Comparison of ENCODE assay signal across 8 mouse cellular contexts in genomic region chr19:10714682-10715475, GRCm38 (mm10). TPM values are rescaled to one million over a fixed set of nuclear protein-coding genes. Genes with fewer than 3 reads are reported as not detected.
DNase-seq lines count a peak whose midpoint lies in the region; ATAC-seq and TF ChIP-seq lines count a peak whose summit lies in the region.

No protein-coding gene starts in this region.

- H3K27me3 ChIP-seq in forebrain, embryonic 16.5 days (replicated peaks; ENCODE audit: control insufficient read depth, insufficient read depth, low read length), result no peaks in the 10 kb centered on the region
- H3K27me3 ChIP-seq in intestine, embryonic 16.5 days (replicated peaks; ENCODE audit: control insufficient read depth, insufficient read depth, low read length), result no peaks in the 10 kb centered on the region
- H3K27me3 ChIP-seq in limb, embryonic 12.5 days, result no peaks in the 10 kb centered on the region
- no peaks in the 10 kb centered on the region for H3K27me3 ChIP-seq in stomach, postnatal 0 days (ENCODE audit: control insufficient read depth, insufficient read depth, low read length)

- DNase-seq in ovary, postnatal 14 days (ENCODE audit: low spot score), result peak; percentile 68
- DNase-seq in ovary, adult 18-20 months (ENCODE audit: low spot score), result no peak
- peak; percentile 90 to 93 for DNase-seq in cerebellum, adult 18-20 months
- peak; percentile 13 to 66 for DNase-seq in natural killer cell, adult 2 months (ENCODE audit: low spot score in 2 of 2)
- peak; percentile 81 for DNase-seq in stomach, postnatal 0 days (ENCODE audit: low spot score)

- no peak for TF ChIP-seq EP300 in stomach, postnatal 0 days (optimal IDR thresholded peaks at IDR 0.05)

- WGBS in forebrain, embryonic 16.5 days, result 35% methylated on average over 4 of the region's 4 CpGs
- 46% methylated on average over 4 of the region's 4 CpGs for WGBS in intestine, embryonic 16.5 days
- 47% methylated on average over 4 of the region's 4 CpGs for WGBS in limb, embryonic 12.5 days
- WGBS in stomach, postnatal 0 days, result 24% methylated on average over 4 of the region's 4 CpGs

- peak overlapping the region; percentile 45 for H3K27ac ChIP-seq in forebrain, embryonic 16.5 days (ENCODE audit: low read length)
- no peak overlapping the region for H3K27ac ChIP-seq in intestine, embryonic 16.5 days (ENCODE audit: low read length)
- H3K27ac ChIP-seq in limb, embryonic 12.5 days, result peak overlapping the region; percentile 62
- H3K27ac ChIP-seq in stomach, postnatal 0 days (replicated peaks), result no peak overlapping the region

- no peak overlapping the region for H3K4me3 ChIP-seq in forebrain, embryonic 16.5 days (replicated peaks; ENCODE audit: low read length)
- no peak overlapping the region for H3K4me3 ChIP-seq in intestine, embryonic 16.5 days (ENCODE audit: low read length)
- no peak overlapping the region for H3K4me3 ChIP-seq in limb, embryonic 12.5 days (replicated peaks)
- H3K4me3 ChIP-seq in stomach, postnatal 0 days (ENCODE audit: low read depth, low read length), result no peak overlapping the region

- no peak overlapping the region for H3K4me2 ChIP-seq in forebrain, embryonic 16.5 days (ENCODE audit: low read length)
- H3K4me2 ChIP-seq in intestine, embryonic 16.5 days (ENCODE audit: low read depth, low read length), result no peak overlapping the region
- no peak overlapping the region for H3K4me2 ChIP-seq in limb, embryonic 12.5 days
- H3K4me2 ChIP-seq in stomach, postnatal 0 days (replicated peaks; ENCODE audit: low read depth), result no peak overlapping the region

- H3K36me3 ChIP-seq in forebrain, embryonic 16.5 days (ENCODE audit: control insufficient read depth, insufficient read depth), result peaks cover 12% of the 10 kb centered on the region
- H3K36me3 ChIP-seq in intestine, embryonic 16.5 days (ENCODE audit: control insufficient read depth, insufficient read depth, low read length), result peaks cover 7% of the 10 kb centered on the region
- peaks cover 43% of the 10 kb centered on the region for H3K36me3 ChIP-seq in limb, embryonic 12.5 days
- H3K36me3 ChIP-seq in stomach, postnatal 0 days (ENCODE audit: control insufficient read depth, insufficient read depth, low read length), result peaks cover 22% of the 10 kb centered on the region

- peak; percentile 90 for TF ChIP-seq CTCF in stomach, postnatal 0 days (IDR thresholded peaks at IDR 0.05; ENCODE audit: low read depth)

- H3K4me1 ChIP-seq in forebrain, embryonic 16.5 days (replicated peaks; ENCODE audit: control insufficient read depth, insufficient read depth, low read length), result peaks cover 11% of the 10 kb centered on the region
- H3K4me1 ChIP-seq in intestine, embryonic 16.5 days (ENCODE audit: control insufficient read depth, insufficient read depth, low read length), result peaks cover 3% of the 10 kb centered on the region
- H3K4me1 ChIP-seq in limb, embryonic 12.5 days (replicated peaks), result peaks cover 11% of the 10 kb centered on the region
- no peaks in the 10 kb centered on the region for H3K4me1 ChIP-seq in stomach, postnatal 0 days (replicated peaks; ENCODE audit: control insufficient read depth, insufficient read depth)

- ATAC-seq in forebrain, embryonic 16.5 days, result peak; percentile 54; the same call in 1 of the 2 replicates
- peak; percentile 37 for ATAC-seq in intestine, embryonic 16.5 days
- ATAC-seq in limb, embryonic 12.5 days (ENCODE audit: insufficient number of reproducible peaks, insufficient read depth, low FRiP score, low TSS enrichment, low read depth), result peak; percentile 26; the same call in 1 of the 2 replicates
- peak; percentile 41; the same call in 1 of the 2 replicates for ATAC-seq in stomach, postnatal 0 days (ENCODE audit: low FRiP score, low TSS enrichment)

- no peak overlapping the region for H3K9ac ChIP-seq in forebrain, embryonic 16.5 days (replicated peaks; ENCODE audit: low read depth, low read length)
- no peak overlapping the region for H3K9ac ChIP-seq in intestine, embryonic 16.5 days (ENCODE audit: low read depth, low read length)
- no peak overlapping the region; the same call in 1 of the 2 replicates for H3K9ac ChIP-seq in limb, embryonic 12.5 days (replicated peaks)
- H3K9ac ChIP-seq in stomach, postnatal 0 days (ENCODE audit: low read length), result no peak overlapping the region

- no peaks in the 10 kb centered on the region for H3K9me3 ChIP-seq in forebrain, embryonic 16.5 days (ENCODE audit: control insufficient read depth, low read length)
- no peaks in the 10 kb centered on the region for H3K9me3 ChIP-seq in intestine, embryonic 16.5 days (ENCODE audit: control insufficient read depth, low read length)
- H3K9me3 ChIP-seq in limb, embryonic 12.5 days, result no peaks in the 10 kb centered on the region
- no peaks in the 10 kb centered on the region for H3K9me3 ChIP-seq in stomach, postnatal 0 days (ENCODE audit: control insufficient read depth, low read length)

RNA-seq across cellular contexts. Expression of gene Cd5, which starts 23.9 kb away (rescaled TPM):
- 0.06 and 0.10 TPM in 2 replicates for polyA plus RNA-seq in forebrain, embryonic 16.5 days (2015; fragmentation: Nextera tagmentation; extraction: Ambion mirVana)
- 0.17 TPM in 1 of 2 replicates, not detected in the other for polyA plus RNA-seq in intestine, embryonic 16.5 days (2015; fragmentation: Nextera tagmentation; extraction: Ambion mirVana)
- 0.10 and 0.18 TPM in 2 replicates for polyA plus RNA-seq in limb, embryonic 12.5 days (2016; fragmentation: Nextera tagmentation; extraction: Ambion mirVana)
- 1.6 and 1.8 TPM in 2 replicates for polyA plus RNA-seq in stomach, postnatal 0 days (2015; fragmentation: Nextera tagmentation; extraction: Ambion mirVana)

RNA-seq across cellular contexts. Expression of gene Vps37c, which starts 26.3 kb away (rescaled TPM):
- 38.3 and 40.5 TPM in 2 replicates for polyA plus RNA-seq in forebrain, embryonic 16.5 days (2015; fragmentation: Nextera tagmentation; extraction: Ambion mirVana)
- 36.2 and 37.6 TPM in 2 replicates for polyA plus RNA-seq in intestine, embryonic 16.5 days (2015; fragmentation: Nextera tagmentation; extraction: Ambion mirVana)
- 27.6 and 33.4 TPM in 2 replicates for polyA plus RNA-seq in limb, embryonic 12.5 days (2016; fragmentation: Nextera tagmentation; extraction: Ambion mirVana)
- polyA plus RNA-seq in stomach, postnatal 0 days (2015; fragmentation: Nextera tagmentation; extraction: Ambion mirVana), result 48.6 and 57.3 TPM in 2 replicates

RNA-seq across cellular contexts. Expression of gene Pga5, which starts 37.0 kb away (rescaled TPM):
- polyA plus RNA-seq in forebrain, embryonic 16.5 days (2015; fragmentation: Nextera tagmentation; extraction: Ambion mirVana), result not detected in 2 replicates
- polyA plus RNA-seq in intestine, embryonic 16.5 days (2015; fragmentation: Nextera tagmentation; extraction: Ambion mirVana), result 0.71 and 0.78 TPM in 2 replicates
- not detected in 2 replicates for polyA plus RNA-seq in limb, embryonic 12.5 days (2016; fragmentation: Nextera tagmentation; extraction: Ambion mirVana)
- polyA plus RNA-seq in stomach, postnatal 0 days (2015; fragmentation: Nextera tagmentation; extraction: Ambion mirVana), result 22,358 and 23,362 TPM in 2 replicates

Comparison
In these comparisons a context has a peak if more than half of its experiments do, and no peak if none do; other contexts are left out.
1. H3K27ac ChIP-seq: peak in forebrain, embryonic 16.5 days (single experiment) and limb, embryonic 12.5 days (single experiment); none in intestine, embryonic 16.5 days (single experiment) and stomach, postnatal 0 days (single experiment).
2. RNA of gene Pga5, which starts 37.0 kb away (polyA plus RNA-seq): 22,358 to 23,362 TPM in stomach, postnatal 0 days; 0.71 to 0.78 TPM in intestine, embryonic 16.5 days, not detected in forebrain, embryonic 16.5 days and not detected in limb, embryonic 12.5 days; every median in the first group is over 1,000 times any median in the second.
3. Peak in every context shown above with its lines, with median percentiles within 50 percentile points of each other: ATAC-seq.